Mouse (Mus musculus) c-Kit-positive CD71-positive TER-119-negative erythroid progenitor cells, embryonic 14.5 days (primary cell): ENCODE measurements around the gene Mbtps1.

Source experiments
- DNase-seq: peaks from one replicate; pipeline ENCODE4 v3.0.0-alpha.2; 2013; ENCODE audit warnings: low read depth

The Mbtps1 gene

DNA sequence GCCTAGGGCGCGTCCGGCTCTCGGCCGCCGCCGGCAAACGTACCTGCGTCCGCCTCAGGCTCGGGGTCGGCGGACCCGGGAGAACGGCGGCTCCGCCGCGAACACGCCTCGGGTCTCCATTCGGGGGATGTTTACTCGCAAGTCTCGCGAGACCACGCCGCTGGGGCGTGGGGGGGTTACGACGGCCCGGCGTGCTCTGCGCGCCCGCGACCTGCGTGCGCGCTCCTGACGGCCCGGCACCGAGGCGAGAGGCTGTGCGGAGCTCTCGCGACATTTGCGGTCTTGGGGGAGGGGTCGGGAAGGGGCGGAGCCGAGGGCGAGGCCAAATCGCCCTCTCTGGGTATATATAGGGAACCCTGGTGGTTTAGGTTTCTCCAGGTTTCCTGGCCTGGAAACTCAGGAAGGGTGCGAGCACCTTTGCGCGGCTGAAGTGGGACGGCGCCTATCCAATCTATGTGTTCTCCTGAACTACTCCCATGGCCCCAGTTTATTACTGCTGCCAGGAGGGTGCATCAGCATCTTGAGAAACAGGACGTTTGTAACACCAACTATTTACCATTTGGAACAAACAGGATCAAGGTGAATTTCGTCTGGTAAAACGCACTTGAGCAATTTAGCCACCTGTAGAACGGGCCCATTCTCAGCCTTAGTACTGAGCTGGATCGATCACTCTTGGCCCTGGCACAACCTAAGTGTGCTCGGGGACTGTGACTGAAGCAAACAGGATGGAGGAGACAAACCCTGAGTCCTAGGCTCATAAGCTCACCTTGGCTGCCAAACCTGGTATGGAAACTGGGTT is at the start of gene Mbtps1:
Gene Mbtps1 (minus strand): TSS at position 133 of the 799 bp plus-strand sequence.
- DNase-seq = peak; percentile 91

DNA sequence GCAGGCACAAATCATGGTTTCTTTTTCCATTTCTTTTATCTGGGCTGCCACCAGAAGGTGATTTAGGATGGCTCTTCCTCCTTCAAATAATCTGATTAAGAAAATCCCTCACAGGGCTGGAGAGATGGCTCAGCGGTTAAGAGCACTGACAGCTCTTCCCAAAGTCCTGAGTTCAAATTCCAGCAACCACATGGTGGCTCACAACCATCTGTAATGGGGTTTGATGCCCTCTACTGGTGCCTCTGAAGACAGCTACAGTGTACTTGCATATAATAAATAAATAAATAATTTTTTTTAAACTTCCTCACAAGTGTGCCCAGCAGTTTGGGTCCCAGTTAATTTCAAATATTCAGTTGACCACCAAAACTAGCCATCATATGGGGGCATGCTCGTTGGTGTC is 47.7 kb upstream of the Mbtps1 start:
- no peak for DNase-seq

DNA sequence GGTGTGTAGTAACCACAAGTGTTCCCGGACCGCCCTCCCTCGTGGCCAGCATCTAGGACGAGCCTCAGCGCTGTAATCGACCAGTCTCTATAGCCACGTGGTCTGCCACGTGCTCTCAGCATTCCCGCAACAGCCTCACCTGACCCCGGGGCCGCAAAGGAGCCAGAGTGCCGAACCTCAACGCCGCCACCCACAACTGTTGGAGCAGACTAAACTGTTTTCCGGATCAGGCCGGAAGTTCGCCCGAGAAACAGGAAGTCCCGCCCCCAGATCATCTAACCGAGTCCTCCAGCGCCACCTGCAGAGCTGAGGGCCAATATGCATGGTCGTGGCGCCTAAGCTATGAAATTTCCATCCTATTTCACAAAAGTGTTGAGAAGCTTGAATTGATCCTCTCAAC is 46.5 kb upstream of the Mbtps1 start, which contains the start of gene Taf1c:
Gene Taf1c (minus strand): TSS at position 227 of the 400 bp plus-strand sequence.
- peak; percentile 93 for DNase-seq

DNA sequence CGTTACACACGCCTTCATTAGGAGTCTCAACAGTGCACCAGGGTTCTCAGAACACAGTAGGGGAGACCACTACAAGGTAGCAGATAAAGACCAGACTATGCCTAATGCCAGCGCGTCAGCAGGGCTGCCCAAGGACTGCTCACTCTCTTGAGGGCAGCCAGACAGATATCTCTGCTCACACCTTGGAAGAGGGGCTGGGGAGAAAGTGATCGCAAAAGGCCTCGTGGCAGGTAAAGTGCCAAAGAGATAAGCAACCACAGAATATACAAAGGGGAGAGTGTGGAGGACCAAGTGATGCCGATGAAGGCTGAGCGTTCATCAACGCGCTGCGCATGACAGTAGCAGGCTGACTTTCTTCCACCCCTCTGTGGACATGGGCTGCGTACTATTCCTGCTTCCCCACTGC is 45.9 kb upstream of the Mbtps1 start:
- DNase-seq = peak; percentile 51

DNA sequence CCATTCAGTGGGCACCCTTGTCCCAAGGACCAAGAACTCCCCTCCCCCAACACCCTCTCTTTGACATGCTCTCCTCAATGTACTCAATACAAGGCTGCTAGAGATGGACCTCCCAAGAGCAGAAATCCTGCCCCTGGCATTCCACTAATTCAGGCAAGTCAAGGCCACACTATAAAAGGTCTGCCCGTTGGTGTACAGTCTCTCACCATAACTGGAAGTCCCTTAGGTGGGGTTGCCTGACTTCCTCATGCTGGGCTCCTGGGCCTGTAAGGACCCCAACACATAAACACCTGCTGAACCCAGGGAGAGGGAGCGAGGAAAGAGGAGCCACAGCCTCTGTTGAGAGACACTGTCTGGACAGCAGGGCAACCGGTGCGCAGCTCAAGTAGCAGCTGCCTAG is 45.2 kb upstream of the Mbtps1 start:
- no peak for DNase-seq

DNA sequence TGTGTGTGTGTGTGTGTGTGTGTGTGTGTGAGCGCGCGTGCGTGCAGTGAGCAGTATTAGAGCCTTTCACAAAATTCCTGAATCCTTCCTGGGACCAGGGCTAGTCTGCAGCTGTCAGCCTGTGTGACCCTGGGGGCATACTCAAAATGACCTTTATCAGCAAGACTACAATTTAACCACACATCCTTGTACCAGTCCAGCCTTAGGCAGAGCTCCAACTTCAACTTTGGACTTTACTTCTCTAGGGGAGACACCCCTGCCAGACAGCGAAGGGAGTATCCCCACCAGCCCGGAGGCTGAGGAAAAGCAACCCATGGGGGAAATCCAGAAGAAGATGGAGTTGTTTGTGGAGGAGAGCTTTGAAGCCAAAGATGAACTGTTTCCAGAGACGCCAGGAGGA is 32.9 kb upstream of the Mbtps1 start:
- DNase-seq = no peak

DNA sequence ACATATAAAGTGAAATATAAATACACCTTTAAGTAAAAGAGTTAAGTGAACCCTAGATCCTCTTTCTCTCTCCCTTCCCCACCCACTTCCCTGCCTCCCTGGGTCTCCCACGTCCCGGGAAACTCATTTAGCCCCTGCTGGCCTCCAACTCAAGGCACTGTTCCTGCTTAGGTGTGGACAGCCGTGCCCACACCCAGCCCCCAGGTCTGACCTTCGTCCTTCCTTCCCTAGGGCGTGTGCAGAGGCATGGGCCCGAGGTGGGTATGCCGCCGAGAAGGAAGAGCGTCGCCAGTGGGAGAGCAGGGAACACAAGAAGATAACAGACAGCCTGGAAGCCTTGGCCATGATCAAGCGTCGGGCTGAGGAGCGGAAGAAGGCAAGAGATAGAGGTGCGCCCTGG is 31.8 kb upstream of the Mbtps1 start:
- DNase-seq = no peak

DNA sequence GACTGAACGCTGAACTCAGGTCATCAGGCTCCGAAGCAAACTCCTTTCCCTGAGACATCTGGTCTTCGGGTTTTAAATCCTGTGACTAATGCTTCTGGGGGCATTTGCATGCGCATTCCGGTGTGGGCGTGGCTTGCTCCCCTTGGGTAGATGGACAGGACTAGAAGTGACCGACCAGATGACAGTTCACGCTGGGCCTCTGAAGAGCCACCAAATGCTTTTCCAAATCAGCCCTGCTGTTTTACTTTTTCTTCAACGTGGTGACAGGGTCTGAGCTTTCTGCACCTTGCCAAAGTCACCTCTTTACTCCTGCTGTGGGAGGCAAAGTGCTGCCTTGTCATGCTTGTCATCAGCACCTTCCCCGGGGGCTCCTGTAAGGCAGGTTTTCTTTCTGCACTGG is 30.3 kb upstream of the Mbtps1 start:
- no peak for DNase-seq

DNA sequence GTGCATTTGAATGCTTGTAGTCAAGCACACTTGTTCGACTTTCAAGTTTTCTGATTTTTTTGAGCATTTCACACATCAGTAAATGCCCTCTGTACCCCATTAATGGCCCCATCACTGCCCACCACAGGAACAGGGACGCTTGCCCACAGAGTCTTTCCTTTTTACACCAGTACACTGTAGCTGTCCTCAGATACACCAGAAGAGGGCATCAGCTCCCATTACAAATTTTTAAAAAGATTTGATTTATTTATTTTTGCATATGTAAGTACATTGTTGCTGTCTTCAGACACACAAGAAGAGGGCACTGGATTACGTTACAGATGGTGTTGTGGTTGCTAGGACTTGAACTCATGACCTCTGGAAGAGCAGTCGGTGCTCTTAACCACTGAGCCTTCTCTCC is 29.8 kb upstream of the Mbtps1 start:
- no peak for DNase-seq

DNA sequence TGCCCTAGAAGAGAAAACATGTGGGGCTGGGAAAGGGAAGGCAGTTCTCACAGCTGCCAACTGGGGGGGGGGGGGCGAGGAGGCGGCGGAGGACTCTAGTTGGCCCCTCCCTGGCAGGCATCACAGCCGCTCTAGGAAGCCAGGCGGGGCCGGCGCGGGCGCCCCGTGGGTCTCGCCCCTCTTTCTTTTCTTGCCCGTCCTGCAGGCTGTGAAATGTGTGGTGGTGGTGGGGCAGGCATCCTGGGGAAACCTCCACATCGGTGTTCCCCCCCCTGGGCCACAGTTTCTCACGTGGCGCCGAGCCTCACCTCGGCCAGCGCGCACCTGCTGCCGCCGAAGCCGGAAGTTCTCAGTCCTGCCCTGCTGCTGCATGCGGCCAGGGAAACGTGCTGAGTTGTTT is 27.4 kb upstream of the Mbtps1 start:
- DNase-seq = no peak

DNA sequence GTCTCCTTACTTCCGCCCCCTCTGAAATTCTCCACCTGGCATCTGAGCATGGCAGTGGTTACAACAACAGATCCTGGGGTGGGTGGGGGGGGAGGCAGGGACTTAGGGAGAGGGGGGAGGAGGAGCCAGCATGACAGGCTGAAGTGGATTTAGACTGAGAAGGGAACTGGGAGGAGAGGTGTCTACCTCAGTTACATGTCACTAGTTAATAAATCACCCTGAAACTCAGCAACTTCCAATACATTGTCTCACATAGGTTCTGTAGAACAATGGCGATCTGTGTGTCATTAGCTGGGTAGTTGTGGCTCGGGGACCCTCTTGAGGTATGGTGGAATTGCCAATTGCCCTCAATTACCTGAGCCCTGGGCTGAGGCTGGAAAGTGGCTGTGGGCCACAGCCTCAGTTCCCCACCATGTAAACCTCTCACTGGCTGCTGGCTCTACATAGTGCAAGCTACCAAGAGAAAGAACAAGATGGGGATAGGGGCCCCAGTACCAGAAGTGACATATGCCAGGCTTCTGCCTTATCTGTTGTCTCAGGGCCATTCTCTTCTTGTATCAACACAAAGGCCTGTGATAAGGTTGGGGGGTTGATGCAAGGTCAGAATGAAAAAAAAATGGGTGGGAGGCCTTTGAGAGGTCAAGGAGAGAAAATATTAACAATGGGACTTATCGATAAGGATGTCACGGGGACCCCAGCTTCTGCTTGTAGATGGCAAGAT is 22.1 kb upstream of the Mbtps1 start:
- DNase-seq = no peak

DNA sequence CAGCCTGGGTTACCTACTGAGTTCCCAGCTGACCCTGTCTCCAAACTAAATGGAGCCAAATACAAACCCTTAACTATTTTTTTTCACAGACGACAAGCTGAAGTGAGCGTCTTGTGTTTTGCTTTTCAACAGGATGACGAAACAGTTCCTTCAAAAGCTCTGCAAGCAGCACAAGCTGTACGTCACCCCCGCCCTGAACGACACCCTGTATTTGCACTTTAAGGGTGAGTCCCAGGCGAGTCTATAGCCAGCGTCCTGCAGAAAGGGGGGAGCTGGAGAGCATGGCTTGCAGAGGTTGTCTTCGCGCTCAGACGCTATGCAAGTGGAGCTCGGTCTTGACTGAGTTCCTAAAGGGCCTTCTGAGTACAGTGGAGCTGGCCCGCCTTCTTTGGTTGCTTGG is 20.6 kb upstream of the Mbtps1 start:
- no peak for DNase-seq

DNA sequence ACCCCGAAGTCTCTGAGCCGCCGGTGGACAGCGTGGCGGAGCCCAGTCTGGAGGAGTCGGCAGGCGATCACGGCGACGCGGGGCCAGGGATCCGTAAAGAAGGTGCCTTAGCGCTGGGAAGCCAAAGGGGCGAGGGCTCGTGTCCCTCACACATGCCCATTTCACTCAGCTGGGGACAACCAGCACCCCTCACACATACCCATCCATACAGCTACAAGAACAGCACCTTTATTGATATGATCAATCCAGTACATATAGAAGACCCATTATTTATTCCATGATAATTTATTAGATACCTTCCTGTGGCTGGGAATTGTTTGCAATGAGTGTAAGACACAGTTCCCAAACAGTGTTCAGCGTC is 16.8 kb upstream of the Mbtps1 start:
- no peak for DNase-seq

DNA sequence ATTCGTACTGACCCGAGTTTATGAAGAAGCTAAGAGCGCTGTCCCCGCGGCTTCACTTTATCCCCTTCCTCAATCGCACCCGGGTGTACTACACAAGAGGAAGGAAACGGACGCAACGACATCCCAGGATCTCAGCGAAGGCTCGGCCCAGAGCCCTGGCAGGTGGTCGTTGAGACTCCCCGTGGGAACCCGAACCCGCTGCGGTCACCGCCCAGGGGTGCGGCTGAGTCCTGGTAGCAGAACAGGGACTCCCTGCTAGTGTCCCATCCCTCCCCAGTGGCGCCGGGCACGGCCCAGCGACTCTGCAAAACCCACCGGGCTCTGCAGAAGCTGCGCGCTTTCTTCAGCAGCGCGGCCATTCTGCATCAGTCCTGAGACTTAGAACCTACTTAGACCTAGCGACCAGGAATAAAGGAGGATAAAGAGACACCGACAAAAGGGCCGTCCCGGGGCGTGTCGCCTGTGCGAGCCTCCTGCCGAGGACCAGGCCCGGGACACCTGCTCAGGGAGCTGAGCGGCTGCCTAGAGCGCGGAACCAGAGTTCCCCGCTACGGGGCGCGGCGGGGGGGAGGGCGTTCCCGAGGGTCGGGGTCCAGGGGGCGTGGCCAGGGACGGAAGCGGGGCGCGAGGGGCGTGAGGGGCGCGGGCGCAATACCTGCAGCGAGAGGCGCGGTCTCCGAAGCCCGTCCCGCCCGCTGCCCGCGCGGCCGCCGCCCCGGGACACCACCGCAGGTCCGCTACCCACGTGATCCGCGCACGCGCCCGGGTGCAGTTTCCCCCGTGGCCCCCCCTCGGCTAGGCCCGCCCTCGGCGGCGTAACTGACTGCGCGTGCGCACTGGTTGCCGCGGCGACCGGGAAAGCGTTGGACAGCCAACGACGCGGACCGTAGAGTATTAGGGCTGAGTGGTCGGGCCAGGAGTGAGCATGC is 16.2 kb upstream of the Mbtps1 start, which contains the start of the genes Hsdl1 and Dnaaf1:
Gene Hsdl1 (minus strand): TSS at position 747 of the 929 bp plus-strand sequence.
Gene Dnaaf1 (plus strand): TSS at position 799 of the 929 bp plus-strand sequence.
- DNase-seq = peak; percentile 85

DNA sequence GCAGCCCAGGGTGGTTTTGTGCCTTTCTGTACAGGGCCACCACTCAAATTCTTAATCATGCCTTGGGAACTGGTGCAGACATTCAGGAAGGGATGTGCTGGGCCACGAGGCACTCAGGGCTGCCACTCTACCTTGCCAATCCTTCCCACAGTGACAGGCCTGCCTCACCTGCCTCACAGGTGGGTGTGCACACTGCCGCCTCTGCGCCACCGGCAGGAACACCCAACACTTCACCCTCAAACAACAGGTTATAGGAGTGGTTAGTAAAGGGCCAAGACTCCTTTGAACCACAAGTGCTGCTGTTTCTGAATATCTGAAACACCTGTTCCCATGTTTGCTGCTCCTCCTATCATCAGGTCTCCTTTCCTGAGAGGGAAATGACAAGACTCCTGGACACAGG is 13.9 kb upstream of the Mbtps1 start:
- no peak for DNase-seq

DNA sequence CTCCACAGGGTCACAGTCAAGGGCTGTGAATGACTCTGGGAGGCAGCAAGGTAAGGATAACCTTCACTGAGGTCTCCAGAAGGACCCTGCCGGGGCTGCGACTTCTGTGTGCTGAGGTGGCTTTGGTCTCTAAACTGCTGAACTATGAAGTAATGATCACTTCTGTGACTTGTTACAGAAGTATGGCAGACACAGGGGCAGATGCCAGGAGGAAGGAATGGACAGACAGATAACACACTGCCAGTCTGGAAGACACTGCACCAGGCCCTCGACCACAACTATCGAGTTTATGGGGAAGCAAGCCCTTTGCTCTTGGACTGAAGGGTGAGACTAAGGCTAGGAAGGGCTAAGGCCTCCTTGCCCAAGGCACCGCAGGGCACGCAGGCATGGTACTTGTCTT is 12.6 kb upstream of the Mbtps1 start:
- no peak for DNase-seq

DNA sequence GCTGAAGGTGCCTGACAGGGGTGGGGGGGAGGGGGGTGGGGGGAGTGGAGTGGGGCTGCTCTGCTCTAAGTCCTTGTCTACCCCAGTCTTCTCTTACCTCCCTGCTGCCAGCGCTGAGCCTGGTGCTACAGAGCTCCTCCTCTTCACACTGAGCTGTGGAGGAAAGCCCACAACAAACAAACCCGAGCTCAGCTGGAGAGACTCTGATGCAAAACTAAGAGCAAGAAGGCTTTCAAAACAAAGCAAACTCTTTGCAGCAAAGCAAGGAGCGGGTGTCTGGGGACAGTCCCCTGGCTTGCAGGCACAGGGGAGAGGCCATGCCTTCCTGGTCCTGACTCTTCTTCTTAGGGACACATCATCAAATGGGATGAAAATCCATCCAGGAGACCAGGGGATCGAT is 11.3 kb upstream of the Mbtps1 start:
- no peak for DNase-seq

DNA sequence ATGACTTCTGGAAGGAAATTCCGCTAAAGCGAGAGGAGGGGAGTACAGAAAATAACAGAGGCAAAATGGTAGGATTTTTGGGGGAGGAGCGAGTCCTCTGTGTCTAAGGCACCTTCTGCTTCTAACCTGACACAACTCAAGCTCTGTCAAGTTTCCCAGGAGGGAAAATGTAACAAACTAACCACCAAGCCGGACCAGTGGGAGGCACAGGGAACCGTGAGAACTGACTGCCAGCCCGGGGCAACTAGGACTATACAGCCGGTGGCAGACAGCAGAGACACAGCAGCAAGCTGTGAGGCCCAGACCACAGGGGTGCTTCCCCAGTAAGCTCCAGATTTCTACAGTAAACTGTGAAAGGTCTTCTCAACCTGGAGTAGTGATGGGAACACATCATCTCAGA is 10.4 kb upstream of the Mbtps1 start:
- DNase-seq = no peak

DNA sequence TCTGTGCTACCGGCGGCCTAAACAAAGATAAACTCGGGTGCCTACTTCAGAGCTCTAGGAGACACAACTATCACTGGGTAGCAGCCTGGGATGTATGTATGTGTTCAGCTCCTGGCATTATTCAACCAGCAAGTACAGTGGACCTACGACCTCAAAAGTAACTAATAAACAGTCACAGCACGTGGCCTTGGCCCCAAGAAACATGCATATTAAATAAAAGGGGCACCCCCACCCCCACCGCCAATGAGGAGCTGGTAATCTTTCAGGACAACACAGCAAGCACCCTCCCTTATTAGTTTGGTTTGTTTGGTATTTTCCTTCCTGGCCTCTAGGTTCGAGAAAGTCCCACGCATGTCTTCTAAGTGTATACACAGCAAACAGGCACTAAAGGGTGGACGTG is 9.7 kb upstream of the Mbtps1 start:
- DNase-seq = no peak

DNA sequence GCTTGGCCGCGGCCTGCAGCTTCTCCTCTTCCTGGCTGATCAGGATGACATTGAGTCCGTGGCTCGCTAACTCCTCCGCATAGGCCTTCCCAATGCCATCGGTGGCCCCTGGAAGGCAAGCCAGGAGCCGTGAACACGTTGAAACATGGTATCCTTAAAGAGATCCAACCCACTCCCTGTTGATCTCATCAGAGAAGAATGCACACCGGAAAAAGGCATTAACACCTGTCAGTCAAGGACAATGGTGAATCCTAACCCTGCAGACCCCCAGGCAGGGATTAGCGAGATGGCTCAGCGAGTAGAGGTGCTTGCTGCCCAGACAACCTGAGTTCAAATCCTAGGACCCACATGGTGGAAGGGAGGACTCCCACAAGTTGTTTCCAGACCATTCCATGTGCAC is 7.8 kb upstream of the Mbtps1 start:
- DNase-seq = no peak

DNA sequence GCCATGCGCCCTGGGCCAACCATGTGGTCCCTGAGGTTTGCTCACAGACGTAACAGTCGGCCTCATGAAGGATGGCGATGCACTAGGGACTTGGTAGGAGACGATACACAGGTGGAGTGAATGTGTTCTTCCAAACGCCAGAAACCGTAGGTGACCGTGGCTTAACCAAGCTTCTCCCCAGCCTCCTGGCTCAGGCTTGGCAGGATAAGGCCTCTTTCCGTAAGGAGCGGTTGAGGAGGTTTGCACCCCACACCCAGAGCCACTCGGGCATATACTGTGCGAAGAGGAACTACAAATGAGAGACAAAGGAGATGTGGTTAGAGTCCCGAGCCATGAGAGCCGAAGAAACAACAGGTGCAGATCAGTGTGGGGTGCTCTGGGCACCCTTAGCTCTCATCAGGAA is 5.3 kb upstream of the Mbtps1 start:
- no peak for DNase-seq

DNA sequence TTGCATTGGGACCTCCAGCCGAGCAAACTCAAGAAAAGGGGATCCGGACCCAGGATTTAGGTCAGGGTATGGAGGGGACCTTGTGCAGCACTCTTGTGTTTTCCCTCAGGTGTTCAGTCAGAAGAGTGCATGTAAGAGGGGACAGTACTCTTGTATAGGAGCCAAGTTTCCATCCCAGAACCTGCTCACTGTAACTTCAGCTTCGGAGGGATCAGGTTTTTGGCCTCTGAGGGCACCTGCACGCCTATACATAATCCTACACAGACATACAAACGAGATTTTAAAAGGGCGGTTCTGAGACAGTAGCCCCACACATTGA is 826 bp upstream of the Mbtps1 start:
- DNase-seq = no peak
